Mouse (Mus musculus) cerebellum, postnatal 10 days (tissue): Measurements from ENCODE around the gene Pnrc2.

Experiments
- DNase-seq, 2 experiments: peaks; one replicate each; pipeline ENCODE4 v3.0.0; 2021; ENCODE audit warnings: mixed read lengths in 2 of 2

The Pnrc2 gene

GRCm38 (mm10) chr4:135873526-135874202 lies at the start of gene Pnrc2:
Gene Pnrc2 (minus strand): TSS chr4:135873850.
- peak; percentile 92 to 93 for DNase-seq

GRCm38 (mm10) chr4:135922190-135922589 lies 48.5 kb upstream of the Pnrc2 start:
- DNase-seq = no peak

GRCm38 (mm10) chr4:135921257-135922120 lies 47.8 kb upstream of the Pnrc2 start:
- DNase-seq = peak; percentile 50 to 54

- peak; percentile 98 to 99 for DNase-seq
These were observed 46.9 kb upstream of the Pnrc2 start, which contains the start of gene Fuca1 for GRCm38 (mm10) chr4:135920304-135921241. Gene Fuca1 (plus strand): TSS chr4:135920735.

- no peak for DNase-seq
These were observed 45.6 kb upstream of the Pnrc2 start for GRCm38 (mm10) chr4:135919280-135919639.

- no peak for DNase-seq
These were observed 45.1 kb upstream of the Pnrc2 start for GRCm38 (mm10) chr4:135918635-135919279.

GRCm38 (mm10) chr4:135913433-135913832 lies 39.8 kb upstream of the Pnrc2 start:
- DNase-seq = no peak

GRCm38 (mm10) chr4:135912835-135913234 lies 39.2 kb upstream of the Pnrc2 start:
- peak; percentile 81 to 90 for DNase-seq

GRCm38 (mm10) chr4:135912164-135912563 lies 38.5 kb upstream of the Pnrc2 start:
- DNase-seq = peak; percentile 49 to 63

- DNase-seq = no peak
These were observed 37.9 kb upstream of the Pnrc2 start for GRCm38 (mm10) chr4:135911531-135911930.

GRCm38 (mm10) chr4:135909326-135910066 lies 35.8 kb upstream of the Pnrc2 start:
- no peak for DNase-seq

GRCm38 (mm10) chr4:135906633-135907032 lies 33.0 kb upstream of the Pnrc2 start:
- no peak for DNase-seq

- no peak for DNase-seq
These were observed 31.2 kb upstream of the Pnrc2 start for GRCm38 (mm10) chr4:135904810-135905209.

- no peak for DNase-seq
These were observed 29.1 kb upstream of the Pnrc2 start for GRCm38 (mm10) chr4:135902606-135903242.

GRCm38 (mm10) chr4:135900008-135900407 lies 26.4 kb upstream of the Pnrc2 start:
- DNase-seq = no peak

GRCm38 (mm10) chr4:135899050-135899448 lies 25.4 kb upstream of the Pnrc2 start:
- no peak for DNase-seq

GRCm38 (mm10) chr4:135898380-135899049 lies 24.9 kb upstream of the Pnrc2 start:
- DNase-seq = no peak

GRCm38 (mm10) chr4:135896157-135896556 lies 22.5 kb upstream of the Pnrc2 start:
- DNase-seq = no peak

GRCm38 (mm10) chr4:135895071-135895571 lies 21.5 kb upstream of the Pnrc2 start, which contains the start of gene Cnr2:
Gene Cnr2 (plus strand): TSS chr4:135895394.
- no peak for DNase-seq

- DNase-seq = no peak
These were observed 19.2 kb upstream of the Pnrc2 start for GRCm38 (mm10) chr4:135892884-135893283.
